Mouse (Mus musculus) G1E (cell line): ENCODE measurements around the gene Jmjd1c.

Experiments
- CTCF ChIP-seq: IDR thresholded peaks from 2 replicates; pipeline ENCODE4 v1.5.1; 2012; ENCODE audit warnings: low read depth, low read length, inconsistent platforms, mixed read lengths
- GATA2 ChIP-seq: IDR thresholded peaks from 2 replicates; pipeline ENCODE4 v1.6.1; 2012; ENCODE audit warnings: low read depth, low read length, inconsistent platforms, borderline replicate concordance
- POLR2AphosphoS5 ChIP-seq: IDR thresholded peaks from 2 replicates; pipeline ENCODE4 v1.6.1; 2012; ENCODE audit warnings: low read depth, low read length, inconsistent platforms; ENCODE audit not compliant: insufficient replicate concordance

DNA sequence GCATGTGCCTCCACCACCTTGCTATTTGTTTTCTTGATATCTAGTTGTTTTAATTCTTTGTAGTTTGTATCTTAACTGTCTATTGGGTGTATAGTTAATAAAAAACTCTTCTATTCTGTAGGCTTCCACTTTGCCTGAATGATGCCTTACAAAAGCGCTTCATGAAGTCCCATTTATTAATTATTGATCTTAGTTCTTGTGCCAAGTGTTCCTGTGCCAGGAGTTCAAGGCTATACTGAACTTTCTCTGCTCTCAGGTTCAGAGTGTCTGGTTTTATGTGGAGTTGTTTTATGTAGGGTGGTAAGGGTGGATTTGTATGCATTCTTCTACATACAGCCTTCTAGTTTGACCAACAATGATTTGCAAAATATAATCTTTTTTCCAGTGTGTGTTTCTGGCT lies 99.7 kb downstream of the Jmjd1c start:
- TF ChIP-seq CTCF (no peak), POLR2AphosphoS5 (no peak), GATA2 (no peak)
